8 mouse cellular contexts compared by ENCODE assay signal in the genomic region with DNA sequence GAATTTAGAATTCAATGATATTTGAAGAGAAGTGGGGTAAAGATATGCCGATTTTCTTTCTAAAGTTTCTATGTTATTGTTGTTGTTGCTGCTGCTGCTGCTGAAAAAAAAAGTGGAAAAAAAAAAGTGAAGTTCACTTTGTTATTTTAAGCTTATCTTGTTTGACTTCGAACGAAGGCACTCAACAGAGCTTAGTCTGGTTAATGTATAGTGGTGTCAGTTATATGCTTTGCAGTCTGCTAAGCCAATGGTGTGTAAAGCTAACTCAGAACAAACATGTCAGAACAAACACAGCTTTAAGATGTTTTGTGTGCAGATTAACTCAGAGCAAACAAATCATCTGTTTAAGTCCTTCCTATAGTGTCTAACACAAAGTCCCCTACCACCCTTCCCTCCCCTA. TPM values are rescaled to one million over a fixed set of nuclear protein-coding genes. Genes with fewer than 3 reads are reported as not detected.
DNase-seq lines count a peak whose midpoint lies in the region; ATAC-seq and TF ChIP-seq lines count a peak whose summit lies in the region.

No protein-coding gene starts in this region.

- no peak overlapping the region for H3K9ac ChIP-seq in embryonic facial prominence, embryonic 13.5 days
- H3K9ac ChIP-seq in hindbrain, embryonic 15.5 days: no peak overlapping the region
- no peak overlapping the region for H3K9ac ChIP-seq in hindbrain, embryonic 13.5 days
- no peak overlapping the region for H3K9ac ChIP-seq in liver, embryonic 14.5 days (replicated peaks)

- no peak for ATAC-seq in embryonic facial prominence, embryonic 13.5 days (ENCODE audit: insufficient number of reproducible peaks, insufficient read depth, low FRiP score, low TSS enrichment, low read depth)
- no peak for ATAC-seq in hindbrain, embryonic 15.5 days (ENCODE audit: low FRiP score, low read depth)
- no peak for ATAC-seq in hindbrain, embryonic 13.5 days (ENCODE audit: low FRiP score)
- peak; percentile 59; the same call in 1 of the 2 replicates for ATAC-seq in liver, embryonic 14.5 days (ENCODE audit: insufficient read depth)

- peaks cover 9% of the 10 kb centered on the region; the same call in 1 of the 2 replicates for H3K27me3 ChIP-seq in embryonic facial prominence, embryonic 13.5 days
- peaks cover 8% of the 10 kb centered on the region; the same call in 1 of the 2 replicates for H3K27me3 ChIP-seq in embryonic facial prominence, embryonic 10.5 days (replicated peaks; ENCODE audit: low read depth, poor library complexity, severe bottlenecking)
- H3K27me3 ChIP-seq in hindbrain, embryonic 15.5 days: no peaks in the 10 kb centered on the region
- peaks cover 21% of the 10 kb centered on the region for H3K27me3 ChIP-seq in hindbrain, embryonic 13.5 days
- H3K27me3 ChIP-seq in liver, embryonic 14.5 days (ENCODE audit: control insufficient read depth, insufficient read depth, low read length): no peaks in the 10 kb centered on the region

- H3K9me3 ChIP-seq in embryonic facial prominence, embryonic 13.5 days: no peaks in the 10 kb centered on the region
- H3K9me3 ChIP-seq in embryonic facial prominence, embryonic 10.5 days: no peaks in the 10 kb centered on the region
- no peaks in the 10 kb centered on the region for H3K9me3 ChIP-seq in hindbrain, embryonic 15.5 days
- no peaks in the 10 kb centered on the region for H3K9me3 ChIP-seq in hindbrain, embryonic 13.5 days
- no peaks in the 10 kb centered on the region for H3K9me3 ChIP-seq in liver, embryonic 14.5 days (ENCODE audit: control insufficient read depth, low read length)

- no peak for TF ChIP-seq CTCF in liver, embryonic 14.5 days (IDR thresholded peaks at IDR 0.05; ENCODE audit: low read depth)

- H3K27ac ChIP-seq in embryonic facial prominence, embryonic 13.5 days: no peak overlapping the region
- H3K27ac ChIP-seq in embryonic facial prominence, embryonic 10.5 days (replicated peaks): no peak overlapping the region
- no peak overlapping the region for H3K27ac ChIP-seq in hindbrain, embryonic 15.5 days (replicated peaks)
- H3K27ac ChIP-seq in hindbrain, embryonic 13.5 days: no peak overlapping the region
- no peak overlapping the region for H3K27ac ChIP-seq in liver, embryonic 14.5 days

- H3K4me3 ChIP-seq in embryonic facial prominence, embryonic 13.5 days: no peak overlapping the region
- H3K4me3 ChIP-seq in embryonic facial prominence, embryonic 10.5 days: no peak overlapping the region; the same call in 1 of the 2 replicates
- H3K4me3 ChIP-seq in hindbrain, embryonic 15.5 days: no peak overlapping the region
- no peak overlapping the region for H3K4me3 ChIP-seq in hindbrain, embryonic 13.5 days
- peak overlapping the region in 1 of 2 experiments; percentile 68; a peak in 2 of 4 replicates for H3K4me3 ChIP-seq in liver, embryonic 14.5 days (ENCODE audit: insufficient read depth in 1 of 2, low read depth in 2 of 2, low read length in 2 of 2)

- peaks cover 11% of the 10 kb centered on the region; the same call in 1 of the 2 replicates for H3K4me1 ChIP-seq in embryonic facial prominence, embryonic 13.5 days
- H3K4me1 ChIP-seq in embryonic facial prominence, embryonic 10.5 days: peaks cover 14% of the 10 kb centered on the region
- H3K4me1 ChIP-seq in hindbrain, embryonic 15.5 days (replicated peaks): peaks cover 16% of the 10 kb centered on the region
- H3K4me1 ChIP-seq in hindbrain, embryonic 13.5 days (replicated peaks): peaks cover 21% of the 10 kb centered on the region
- peaks cover 2 to 13% of the 10 kb centered on the region in 2 experiments; a peak in 3 of 4 replicates for H3K4me1 ChIP-seq in liver, embryonic 14.5 days (replicated peaks; ENCODE audit: control insufficient read depth in 2 of 2, insufficient read depth in 2 of 2, low read length in 1 of 2)

- H3K36me3 ChIP-seq in embryonic facial prominence, embryonic 13.5 days: peaks cover 10% of the 10 kb centered on the region; the same call in 1 of the 2 replicates
- H3K36me3 ChIP-seq in embryonic facial prominence, embryonic 10.5 days (replicated peaks): peaks cover 15% of the 10 kb centered on the region
- no peaks in the 10 kb centered on the region for H3K36me3 ChIP-seq in hindbrain, embryonic 15.5 days
- peaks cover 8% of the 10 kb centered on the region; the same call in 1 of the 2 replicates for H3K36me3 ChIP-seq in hindbrain, embryonic 13.5 days
- H3K36me3 ChIP-seq in liver, embryonic 14.5 days (replicated peaks; ENCODE audit: control insufficient read depth, insufficient read depth, low read depth): no peaks in the 10 kb centered on the region

- no peak for DNase-seq in embryonic facial prominence, embryonic 10.5 days (ENCODE audit: low spot score)
- DNase-seq in A20 (ENCODE audit: low read depth, low spot score): peak; percentile 4
- DNase-seq in liver, embryonic 14.5 days (ENCODE audit: low read depth in 3 of 3, low spot score in 3 of 3): no peak
- DNase-seq in cerebellum, adult 11 months: no peak
- DNase-seq in cerebellum, adult 11-12 months: no peak

- TF ChIP-seq EP300 in liver, embryonic 14.5 days (IDR thresholded peaks at IDR 0.05; ENCODE audit: low read depth): no peak

- WGBS in embryonic facial prominence, embryonic 13.5 days: 88% methylated on average over 3 of the region's 3 CpGs
- 91% methylated on average over 3 of the region's 3 CpGs for WGBS in embryonic facial prominence, embryonic 10.5 days
- over 99% methylated on average over 3 of the region's 3 CpGs for WGBS in hindbrain, embryonic 15.5 days
- 91% methylated on average over 3 of the region's 3 CpGs for WGBS in hindbrain, embryonic 13.5 days
- 54% methylated on average over 3 of the region's 3 CpGs for WGBS in liver, embryonic 14.5 days (ENCODE audit: insufficient replicate concordance)

- H3K4me2 ChIP-seq in embryonic facial prominence, embryonic 13.5 days: 0 out of 2 replicates have a peak overlapping the region, but pooled peaks have one; percentile 77
- H3K4me2 ChIP-seq in hindbrain, embryonic 15.5 days: peak overlapping the region; percentile 63; the same call in 1 of the 2 replicates
- H3K4me2 ChIP-seq in hindbrain, embryonic 13.5 days: no peak overlapping the region
- H3K4me2 ChIP-seq in liver, embryonic 14.5 days (ENCODE audit: low read depth): peak overlapping the region; percentile 77

RNA-seq across cellular contexts. Expression of a gene that starts 0.6 kb away (rescaled TPM):
- 36.7 and 40.2 TPM in 2 replicates for polyA plus RNA-seq in embryonic facial prominence, embryonic 13.5 days (2015; fragmentation: Nextera tagmentation; extraction: Ambion mirVana)
- polyA plus RNA-seq in embryonic facial prominence, embryonic 10.5 days (2016; fragmentation: Nextera tagmentation; extraction: Ambion mirVana): 29.4 and 29.9 TPM in 2 replicates
- polyA plus RNA-seq in hindbrain, embryonic 15.5 days (2015; fragmentation: Nextera tagmentation; extraction: Ambion mirVana): 23.7 and 24.3 TPM in 2 replicates
- polyA plus RNA-seq in hindbrain, embryonic 13.5 days (2015; fragmentation: Nextera tagmentation; extraction: Ambion mirVana): 22.5 and 25.2 TPM in 2 replicates
- 7.0 and 9.5 TPM in 2 replicates for polyA plus RNA-seq in liver, embryonic 14.5 days (2012; rRNA removed)
- polyA plus RNA-seq in liver, embryonic 14.5 days (2014; fragmentation: Nextera tagmentation; extraction: Ambion mirVana): 4.2 and 4.6 TPM in 2 replicates

RNA-seq across cellular contexts. Expression of a gene that starts 13.3 kb away (rescaled TPM):
- polyA plus RNA-seq in embryonic facial prominence, embryonic 13.5 days (2015; fragmentation: Nextera tagmentation; extraction: Ambion mirVana): 3.2 and 4.6 TPM in 2 replicates
- polyA plus RNA-seq in embryonic facial prominence, embryonic 10.5 days (2016; fragmentation: Nextera tagmentation; extraction: Ambion mirVana): 4.2 and 4.9 TPM in 2 replicates
- polyA plus RNA-seq in hindbrain, embryonic 15.5 days (2015; fragmentation: Nextera tagmentation; extraction: Ambion mirVana): 2.8 and 4.2 TPM in 2 replicates
- 4.0 and 4.2 TPM in 2 replicates for polyA plus RNA-seq in hindbrain, embryonic 13.5 days (2015; fragmentation: Nextera tagmentation; extraction: Ambion mirVana)
- 0.94 and 1.3 TPM in 2 replicates for polyA plus RNA-seq in liver, embryonic 14.5 days (2012; rRNA removed)
- 1.2 and 2.0 TPM in 2 replicates for polyA plus RNA-seq in liver, embryonic 14.5 days (2014; fragmentation: Nextera tagmentation; extraction: Ambion mirVana)

RNA-seq across cellular contexts. Expression of a gene that starts 14.2 kb away (rescaled TPM):
- 2.8 and 3.5 TPM in 2 replicates for polyA plus RNA-seq in embryonic facial prominence, embryonic 13.5 days (2015; fragmentation: Nextera tagmentation; extraction: Ambion mirVana)
- 1.3 and 2.0 TPM in 2 replicates for polyA plus RNA-seq in embryonic facial prominence, embryonic 10.5 days (2016; fragmentation: Nextera tagmentation; extraction: Ambion mirVana)
- polyA plus RNA-seq in hindbrain, embryonic 15.5 days (2015; fragmentation: Nextera tagmentation; extraction: Ambion mirVana): 3.8 and 4.1 TPM in 2 replicates
- polyA plus RNA-seq in hindbrain, embryonic 13.5 days (2015; fragmentation: Nextera tagmentation; extraction: Ambion mirVana): 4.2 and 4.6 TPM in 2 replicates
- 0.19 and 0.25 TPM in 2 replicates for polyA plus RNA-seq in liver, embryonic 14.5 days (2012; rRNA removed)
- polyA plus RNA-seq in liver, embryonic 14.5 days (2014; fragmentation: Nextera tagmentation; extraction: Ambion mirVana): 0.40 and 0.65 TPM in 2 replicates

RNA-seq across cellular contexts. Expression of a gene that starts 24.6 kb away (rescaled TPM):
- polyA plus RNA-seq in embryonic facial prominence, embryonic 13.5 days (2015; fragmentation: Nextera tagmentation; extraction: Ambion mirVana): 4.6 and 5.0 TPM in 2 replicates
- polyA plus RNA-seq in embryonic facial prominence, embryonic 10.5 days (2016; fragmentation: Nextera tagmentation; extraction: Ambion mirVana): 3.0 and 3.5 TPM in 2 replicates
- 8.1 and 10.5 TPM in 2 replicates for polyA plus RNA-seq in hindbrain, embryonic 15.5 days (2015; fragmentation: Nextera tagmentation; extraction: Ambion mirVana)
- 9.9 and 10.0 TPM in 2 replicates for polyA plus RNA-seq in hindbrain, embryonic 13.5 days (2015; fragmentation: Nextera tagmentation; extraction: Ambion mirVana)
- 0.16 and 0.21 TPM in 2 replicates for polyA plus RNA-seq in liver, embryonic 14.5 days (2012; rRNA removed)
- polyA plus RNA-seq in liver, embryonic 14.5 days (2014; fragmentation: Nextera tagmentation; extraction: Ambion mirVana): 0.19 and 0.30 TPM in 2 replicates

RNA-seq across cellular contexts. Expression of a gene that starts 25.1 kb away (rescaled TPM):
- not detected in 2 replicates for polyA plus RNA-seq in embryonic facial prominence, embryonic 13.5 days (2015; fragmentation: Nextera tagmentation; extraction: Ambion mirVana)
- polyA plus RNA-seq in embryonic facial prominence, embryonic 10.5 days (2016; fragmentation: Nextera tagmentation; extraction: Ambion mirVana): not detected in 2 replicates
- not detected in 2 replicates for polyA plus RNA-seq in hindbrain, embryonic 15.5 days (2015; fragmentation: Nextera tagmentation; extraction: Ambion mirVana)
- polyA plus RNA-seq in hindbrain, embryonic 13.5 days (2015; fragmentation: Nextera tagmentation; extraction: Ambion mirVana): not detected in 2 replicates
- not detected in 2 replicates for polyA plus RNA-seq in liver, embryonic 14.5 days (2012; rRNA removed)
- polyA plus RNA-seq in liver, embryonic 14.5 days (2014; fragmentation: Nextera tagmentation; extraction: Ambion mirVana): not detected in 2 replicates
